Mouse (Mus musculus): ENCODE data around the gene Fes. TPM values are rescaled to one million over a fixed set of nuclear protein-coding genes. Genes with fewer than 3 reads are reported as not detected.

Fes gene
- polyA plus RNA-seq, 1 experiment: 0.69 TPM

- TF ChIP-seq GATA1 (IDR thresholded peaks at IDR 0.05; ENCODE audit: low read length) (no peak), TAL1 (IDR thresholded peaks at IDR 0.05; ENCODE audit: low read length) (no peak)
- no peak overlapping the region for H3K4me3 ChIP-seq (replicated peaks)
- H3K27me3 ChIP-seq (ENCODE audit: control insufficient read depth): no peaks in the 10 kb centered on the region
- no peaks in the 10 kb centered on the region for H3K9me3 ChIP-seq (ENCODE audit: control insufficient read depth, low read length)
- peaks cover 34% of the 10 kb centered on the region for H3K4me1 ChIP-seq (ENCODE audit: control insufficient read depth)
- H3K36me3 ChIP-seq (ENCODE audit: control insufficient read depth): peaks cover 5% of the 10 kb centered on the region; the same call in 1 of the 2 replicates
Measured at GRCm38 (mm10) chr7:80346830-80347229, 40.9 kb downstream of the Fes start.

- Histone ChIP-seq H3K9me3 (ENCODE audit: control insufficient read depth, low read length) (no peaks in the 10 kb centered on the region), H3K4me1 (ENCODE audit: control insufficient read depth) (peaks cover 35% of the 10 kb centered on the region), H3K4me3 (replicated peaks) (no peak overlapping the region), H3K36me3 (ENCODE audit: control insufficient read depth) (peaks cover under 1% of the 10 kb centered on the region; the same call in 1 of the 2 replicates), H3K27me3 (ENCODE audit: control insufficient read depth) (no peaks in the 10 kb centered on the region)
- no peak for TF ChIP-seq GATA1 (IDR thresholded peaks at IDR 0.05; ENCODE audit: low read length)
- no peak for TF ChIP-seq TAL1 (IDR thresholded peaks at IDR 0.05; ENCODE audit: low read length)
Measured at GRCm38 (mm10) chr7:80346173-80346572, 41.6 kb downstream of the Fes start.

- no peaks in the 10 kb centered on the region for H3K36me3 ChIP-seq (ENCODE audit: control insufficient read depth)
- peak overlapping the region; percentile 73 for H3K4me3 ChIP-seq (replicated peaks)
- no peaks in the 10 kb centered on the region for H3K27me3 ChIP-seq (ENCODE audit: control insufficient read depth)
- no peaks in the 10 kb centered on the region for H3K9me3 ChIP-seq (ENCODE audit: control insufficient read depth, low read length)
- TF ChIP-seq TAL1 (IDR thresholded peaks at IDR 0.05; ENCODE audit: low read length) (no peak), GATA1 (IDR thresholded peaks at IDR 0.05; ENCODE audit: low read length) (no peak)
- H3K4me1 ChIP-seq (ENCODE audit: control insufficient read depth): peaks cover 51% of the 10 kb centered on the region
Measured at GRCm38 (mm10) chr7:80343270-80344018, 44.3 kb downstream of the Fes start.

- H3K9me3 ChIP-seq (ENCODE audit: control insufficient read depth, low read length): no peaks in the 10 kb centered on the region
- H3K27me3 ChIP-seq (ENCODE audit: control insufficient read depth): no peaks in the 10 kb centered on the region
- peaks cover 3% of the 10 kb centered on the region for H3K36me3 ChIP-seq (ENCODE audit: control insufficient read depth)
- peak within 1 kb of the TSS; percentile 73 for H3K4me3 ChIP-seq (replicated peaks)
- H3K4me1 ChIP-seq (ENCODE audit: control insufficient read depth): peaks cover 56% of the 10 kb centered on the region
- TF ChIP-seq TAL1 (IDR thresholded peaks at IDR 0.05; ENCODE audit: low read length) (no peak), GATA1 (IDR thresholded peaks at IDR 0.05; ENCODE audit: low read length) (no peak)
Measured at GRCm38 (mm10) chr7:80342858-80343257, 44.9 kb downstream of the Fes start, which contains the start of gene Hddc3. Gene Hddc3 (plus strand): TSS chr7:80343104.

GRCm38 (mm10) chr7:80341793-80342192 lies 46.0 kb downstream of the Fes start:
- TF ChIP-seq TAL1 (IDR thresholded peaks at IDR 0.05; ENCODE audit: low read length) (no peak), GATA1 (IDR thresholded peaks at IDR 0.05; ENCODE audit: low read length) (no peak)
- H3K27me3 ChIP-seq (ENCODE audit: control insufficient read depth): no peaks in the 10 kb centered on the region
- H3K36me3 ChIP-seq (ENCODE audit: control insufficient read depth): peaks cover 11% of the 10 kb centered on the region
- H3K4me3 ChIP-seq (replicated peaks): no peak overlapping the region
- no peaks in the 10 kb centered on the region for H3K9me3 ChIP-seq (ENCODE audit: control insufficient read depth, low read length)
- peaks cover 56% of the 10 kb centered on the region for H3K4me1 ChIP-seq (ENCODE audit: control insufficient read depth)

GRCm38 (mm10) chr7:80340793-80341192 lies 47.0 kb downstream of the Fes start, which contains the start of gene Unc45a:
Gene Unc45a (minus strand): TSS chr7:80341005.
- Histone ChIP-seq H3K9me3 (ENCODE audit: control insufficient read depth, low read length) (no peaks in the 10 kb centered on the region), H3K4me3 (replicated peaks) (peak within 1 kb of the TSS; percentile 71), H3K4me1 (ENCODE audit: control insufficient read depth) (peaks cover 58% of the 10 kb centered on the region), H3K27me3 (ENCODE audit: control insufficient read depth) (no peaks in the 10 kb centered on the region), H3K36me3 (ENCODE audit: control insufficient read depth) (peaks cover 21% of the 10 kb centered on the region)
- TF ChIP-seq TAL1 (IDR thresholded peaks at IDR 0.05; ENCODE audit: low read length): no peak
- TF ChIP-seq GATA1 (IDR thresholded peaks at IDR 0.05; ENCODE audit: low read length): no peak

- Histone ChIP-seq H3K27me3 (ENCODE audit: control insufficient read depth) (no peaks in the 10 kb centered on the region), H3K36me3 (ENCODE audit: control insufficient read depth) (peaks cover 28% of the 10 kb centered on the region), H3K4me1 (ENCODE audit: control insufficient read depth) (peaks cover 56% of the 10 kb centered on the region), H3K9me3 (ENCODE audit: control insufficient read depth, low read length) (no peaks in the 10 kb centered on the region), H3K4me3 (replicated peaks) (peak overlapping the region; percentile 71)
- TF ChIP-seq TAL1 (IDR thresholded peaks at IDR 0.05; ENCODE audit: low read length) (no peak), GATA1 (IDR thresholded peaks at IDR 0.05; ENCODE audit: low read length) (no peak)
Measured at GRCm38 (mm10) chr7:80339793-80340628, 47.7 kb downstream of the Fes start.

- TF ChIP-seq TAL1 (IDR thresholded peaks at IDR 0.05; ENCODE audit: low read length): no peak
- no peak for TF ChIP-seq GATA1 (IDR thresholded peaks at IDR 0.05; ENCODE audit: low read length)
- Histone ChIP-seq H3K4me1 (ENCODE audit: control insufficient read depth) (peaks cover 56% of the 10 kb centered on the region), H3K36me3 (ENCODE audit: control insufficient read depth) (peaks cover 35% of the 10 kb centered on the region), H3K9me3 (ENCODE audit: control insufficient read depth, low read length) (no peaks in the 10 kb centered on the region), H3K27me3 (ENCODE audit: control insufficient read depth) (no peaks in the 10 kb centered on the region), H3K4me3 (replicated peaks) (peak overlapping the region; percentile 71)
Measured at GRCm38 (mm10) chr7:80339371-80339770, 48.4 kb downstream of the Fes start.

GRCm38 (mm10) chr7:80336932-80337331 lies 50.8 kb downstream of the Fes start:
- TF ChIP-seq GATA1 (IDR thresholded peaks at IDR 0.05; ENCODE audit: low read length): no peak
- no peak for TF ChIP-seq TAL1 (IDR thresholded peaks at IDR 0.05; ENCODE audit: low read length)
- Histone ChIP-seq H3K36me3 (ENCODE audit: control insufficient read depth) (peaks cover 57% of the 10 kb centered on the region), H3K27me3 (ENCODE audit: control insufficient read depth) (no peaks in the 10 kb centered on the region), H3K4me3 (replicated peaks) (no peak overlapping the region), H3K9me3 (ENCODE audit: control insufficient read depth, low read length) (peaks cover 8% of the 10 kb centered on the region), H3K4me1 (ENCODE audit: control insufficient read depth) (peaks cover 37% of the 10 kb centered on the region)
